ENCODE assay signal across 33 mouse cellular contexts in genomic region chr13:98037693-98038092, GRCm38 (mm10).
"Had no signal": no experiment of that assay in that cellular context is flagged by ENCODE, and none has a peak within 500 bp of the region (broad histone marks: within the 10 kb centered on the region; RNA-seq: fewer than 3 reads in every experiment).

No protein-coding gene starts in this region.

- H3K4me3 ChIP-seq: heart, embryonic 12.5 days; heart, embryonic 13.5 days; heart, embryonic 15.5 days; hindbrain, embryonic 10.5 days; hindbrain, embryonic 12.5 days; hindbrain, embryonic 13.5 days; hindbrain, embryonic 15.5 days; intestine, embryonic 15.5 days; kidney, embryonic 15.5 days; layer of hippocampus, adult 2 months; left cerebral cortex, adult 2 months had no signal

- H3K4me1 ChIP-seq: hindbrain, embryonic 12.5 days; hindbrain, embryonic 13.5 days; hindbrain, embryonic 15.5 days; intestine, embryonic 15.5 days; kidney, embryonic 15.5 days had no signal

- H3K9ac ChIP-seq: heart, embryonic 12.5 days; heart, embryonic 13.5 days; heart, embryonic 15.5 days; hindbrain, embryonic 12.5 days; hindbrain, embryonic 13.5 days; hindbrain, embryonic 14.5 days; hindbrain, embryonic 15.5 days; intestine, embryonic 15.5 days; kidney, embryonic 15.5 days had no signal

- DNase-seq: heart, postnatal 10 days; heart, postnatal 14 days; heart, postnatal 36 days; kidney, adult 11 months; kidney, adult 18-20 months; kidney, adult 2 months; kidney, adult 8-10 months; kidney, adult 9 months; kidney, postnatal 10 days; kidney, postnatal 14 days; kidney, postnatal 25 days; kidney, postnatal 36 days; kidney, postnatal 4 days; layer of hippocampus, adult 9-11 months; layer of hippocampus, postnatal 36 days had no signal

- ATAC-seq: hindbrain, embryonic 16.5 days; hindbrain, postnatal 0 days; inflammation-experienced regulatory T-cells, adult 6 months; intestine, embryonic 15.5 days; intestine, embryonic 16.5 days; intestine, postnatal 0 days had no signal

- H3K4me2 ChIP-seq: heart, embryonic 12.5 days; heart, embryonic 13.5 days; heart, embryonic 15.5 days; hindbrain, embryonic 12.5 days; hindbrain, embryonic 13.5 days; hindbrain, embryonic 14.5 days; hindbrain, embryonic 15.5 days; intestine, embryonic 15.5 days; kidney, embryonic 15.5 days had no signal

- H3K9me3 ChIP-seq: heart, embryonic 13.5 days; heart, embryonic 15.5 days; hindbrain, embryonic 12.5 days; hindbrain, embryonic 13.5 days; hindbrain, embryonic 15.5 days; intestine, embryonic 15.5 days; kidney, embryonic 15.5 days had no signal

- H3K36me3 ChIP-seq: heart, embryonic 12.5 days; heart, embryonic 13.5 days; heart, embryonic 15.5 days; hindbrain, embryonic 10.5 days; hindbrain, embryonic 12.5 days; hindbrain, embryonic 13.5 days; hindbrain, embryonic 15.5 days; intestine, embryonic 15.5 days; kidney, embryonic 15.5 days had no signal

- H3K27ac ChIP-seq: heart, embryonic 13.5 days; heart, embryonic 15.5 days; hindbrain, embryonic 10.5 days; hindbrain, embryonic 12.5 days; hindbrain, embryonic 13.5 days; hindbrain, embryonic 14.5 days; hindbrain, embryonic 15.5 days; hindbrain, postnatal 0 days; intestine, embryonic 15.5 days; kidney, embryonic 15.5 days; kidney, postnatal 0 days; left cerebral cortex, adult 2 months had no signal

- H3K27me3 ChIP-seq: heart, embryonic 12.5 days; heart, embryonic 13.5 days; heart, embryonic 15.5 days; hindbrain, embryonic 12.5 days; hindbrain, embryonic 13.5 days; hindbrain, embryonic 15.5 days; intestine, embryonic 15.5 days; kidney, embryonic 15.5 days had no signal
